Mouse (Mus musculus): ENCODE results near the gene Mta2. TPM values are rescaled to one million over a fixed set of nuclear protein-coding genes. Genes with fewer than 3 reads are reported as not detected.

Mta2 gene
- polyA plus RNA-seq, 1 experiment from 2014 or later: 106 TPM

DNA sequence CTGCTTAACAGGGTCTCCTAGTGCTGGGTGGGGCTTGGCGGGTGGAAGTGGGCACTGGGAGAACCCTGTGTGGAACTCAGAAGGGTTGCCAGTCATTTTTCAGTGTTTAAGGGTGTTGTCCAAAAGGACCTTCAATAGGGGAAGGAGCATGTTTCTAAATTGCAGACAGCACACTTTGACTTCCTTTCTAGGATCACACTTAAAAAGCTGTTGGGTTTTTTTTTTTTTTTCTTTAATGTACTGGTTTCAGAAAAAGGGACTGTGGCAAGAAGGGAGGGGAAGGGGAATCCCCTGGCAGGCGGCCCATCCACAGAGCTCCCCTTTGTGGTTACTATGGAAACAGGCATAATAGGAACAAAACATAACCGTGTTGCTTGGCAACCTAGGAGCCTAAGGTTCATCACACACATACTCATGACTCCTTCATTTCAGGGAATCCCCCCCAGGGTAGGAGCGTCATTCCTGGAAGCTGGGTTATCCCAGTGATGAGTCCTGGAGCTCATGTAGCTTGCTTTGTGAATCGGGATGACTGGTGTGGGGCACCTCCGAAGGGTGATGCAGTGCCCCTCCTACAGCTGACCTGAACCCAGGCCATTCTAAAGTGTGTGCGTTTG lies 42.7 kb downstream of the Mta2 start:
- no peak for ATAC-seq (ENCODE audit: insufficient number of reproducible peaks, low FRiP score)
- Histone ChIP-seq H3K27me3 (replicated peaks) (no peaks in the 10 kb centered on the region), H3K36me3 (peaks cover 16% of the 10 kb centered on the region), H3K4me2 (peak overlapping the region; percentile 22; the same call in 1 of the 2 replicates), H3K9ac (no peak overlapping the region; the same call in 1 of the 2 replicates), H3K27ac (ENCODE audit: poor library complexity, severe bottlenecking) (peak overlapping the region; percentile 22; the same call in 1 of the 2 replicates), H3K4me3 (no peak overlapping the region), H3K4me1 (replicated peaks) (peaks cover 89% of the 10 kb centered on the region), H3K9me3 (replicated peaks) (no peaks in the 10 kb centered on the region)
- WGBS: 22% methylated on average over 7 of the region's 7 CpGs

DNA sequence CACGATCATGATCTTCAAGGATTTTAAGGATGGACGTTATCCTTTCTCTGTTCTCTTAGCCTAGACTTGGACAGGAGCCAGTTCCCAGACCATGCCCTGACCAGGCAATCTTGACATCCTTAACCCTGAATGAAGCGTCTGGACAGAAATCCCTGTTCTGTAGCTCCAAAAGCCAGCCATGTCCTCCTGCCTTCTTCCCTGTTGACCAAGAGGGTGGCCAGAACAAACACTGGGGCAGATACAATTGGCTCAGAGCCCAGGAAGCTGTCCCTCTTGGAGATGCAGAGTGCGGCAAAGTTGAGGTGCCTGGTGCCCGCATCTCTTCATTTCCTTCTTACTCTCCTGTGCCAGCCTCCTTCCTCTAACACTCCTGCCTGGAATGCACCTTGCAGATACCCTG lies 44.2 kb downstream of the Mta2 start:
- H3K4me1 ChIP-seq (replicated peaks): peaks cover 83% of the 10 kb centered on the region
- H3K27me3 ChIP-seq (replicated peaks): no peaks in the 10 kb centered on the region
- WGBS: 47% methylated on average over 5 of the region's 5 CpGs
- ATAC-seq (ENCODE audit: insufficient number of reproducible peaks, low FRiP score): no peak
- no peak overlapping the region for H3K27ac ChIP-seq (ENCODE audit: poor library complexity, severe bottlenecking)
- no peak overlapping the region for H3K4me2 ChIP-seq
- H3K4me3 ChIP-seq: no peak overlapping the region
- no peak overlapping the region for H3K9ac ChIP-seq
- H3K36me3 ChIP-seq: peaks cover 2% of the 10 kb centered on the region
- no peaks in the 10 kb centered on the region for H3K9me3 ChIP-seq (replicated peaks)

DNA sequence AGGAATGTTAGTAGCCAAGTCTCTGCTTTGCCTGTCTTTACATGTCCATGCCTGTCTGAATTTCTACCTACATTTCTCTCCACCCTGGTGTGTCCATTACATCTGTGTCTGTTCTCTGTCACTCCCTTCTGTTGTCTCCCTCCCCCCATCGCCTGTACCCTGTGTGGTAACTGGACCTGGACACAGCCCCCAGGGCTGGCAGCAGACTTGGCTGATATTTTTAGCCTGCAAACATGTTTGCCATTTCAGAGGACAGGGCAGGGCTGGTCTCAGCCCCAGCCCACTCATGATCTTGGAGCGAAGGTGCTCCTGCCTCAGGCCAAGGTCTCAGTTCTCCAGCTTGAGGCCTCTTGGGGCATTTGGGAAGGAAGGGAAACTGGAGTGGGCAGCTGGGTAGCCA lies 46.1 kb downstream of the Mta2 start:
- H3K9me3 ChIP-seq (replicated peaks): no peaks in the 10 kb centered on the region
- H3K9ac ChIP-seq: no peak overlapping the region; the same call in 1 of the 2 replicates
- 20% methylated on average over 2 of the region's 2 CpGs for WGBS
- ATAC-seq (ENCODE audit: insufficient number of reproducible peaks, low FRiP score): peak; percentile 15; the same call in 1 of the 2 replicates
- no peaks in the 10 kb centered on the region for H3K36me3 ChIP-seq
- H3K4me3 ChIP-seq: no peak overlapping the region
- peak overlapping the region; percentile 95 for H3K27ac ChIP-seq (ENCODE audit: poor library complexity, severe bottlenecking)
- H3K4me2 ChIP-seq: peak overlapping the region; percentile 71
- no peaks in the 10 kb centered on the region for H3K27me3 ChIP-seq (replicated peaks)
- H3K4me1 ChIP-seq (replicated peaks): peaks cover 84% of the 10 kb centered on the region

DNA sequence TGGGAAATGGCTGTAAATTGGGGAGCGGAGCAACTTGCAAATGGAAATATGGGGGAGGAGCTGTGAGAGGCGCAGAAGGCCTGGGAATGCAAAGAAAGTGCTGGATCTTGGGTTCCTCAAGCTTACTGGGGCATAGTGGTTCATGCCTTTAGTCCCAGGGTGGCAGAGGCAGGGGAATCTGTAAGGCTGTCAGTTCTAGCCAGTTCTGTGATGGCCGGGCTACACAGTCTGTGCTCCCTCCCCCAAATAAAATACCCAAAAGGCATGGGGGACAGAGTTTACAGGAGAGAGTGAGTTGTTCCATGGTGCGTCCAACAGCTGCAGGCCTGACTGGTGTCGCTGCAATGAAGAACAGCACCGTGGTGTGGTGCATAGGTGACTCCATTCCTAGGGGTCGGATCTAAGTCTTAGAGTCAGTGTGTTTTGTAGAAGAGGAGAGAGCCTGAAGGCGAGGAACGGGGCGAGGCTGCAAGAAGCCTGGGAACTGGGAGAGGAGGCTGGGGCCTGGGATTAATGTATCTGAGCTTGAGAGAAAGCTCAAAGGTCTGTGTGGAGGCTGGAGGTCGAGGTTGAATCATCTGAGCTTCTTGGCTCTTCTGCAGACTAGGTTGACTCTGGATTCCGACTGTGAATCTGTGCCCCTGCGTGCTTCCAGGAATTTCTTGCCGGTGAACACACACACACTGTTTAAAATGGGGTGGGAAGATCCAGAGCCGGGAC lies 46.8 kb downstream of the Mta2 start:
- 19% methylated on average over 15 of the region's 15 CpGs for WGBS
- H3K36me3 ChIP-seq: no peaks in the 10 kb centered on the region
- peak overlapping the region; percentile 97 for H3K9ac ChIP-seq
- peaks cover 84% of the 10 kb centered on the region for H3K4me1 ChIP-seq (replicated peaks)
- H3K27me3 ChIP-seq (replicated peaks): no peaks in the 10 kb centered on the region
- H3K27ac ChIP-seq (ENCODE audit: poor library complexity, severe bottlenecking): peak overlapping the region; percentile 95
- peak overlapping the region; percentile 71 for H3K4me2 ChIP-seq
- peak overlapping the region; percentile 90 for H3K4me3 ChIP-seq
- H3K9me3 ChIP-seq (replicated peaks): no peaks in the 10 kb centered on the region
- ATAC-seq (ENCODE audit: insufficient number of reproducible peaks, low FRiP score): no peak

DNA sequence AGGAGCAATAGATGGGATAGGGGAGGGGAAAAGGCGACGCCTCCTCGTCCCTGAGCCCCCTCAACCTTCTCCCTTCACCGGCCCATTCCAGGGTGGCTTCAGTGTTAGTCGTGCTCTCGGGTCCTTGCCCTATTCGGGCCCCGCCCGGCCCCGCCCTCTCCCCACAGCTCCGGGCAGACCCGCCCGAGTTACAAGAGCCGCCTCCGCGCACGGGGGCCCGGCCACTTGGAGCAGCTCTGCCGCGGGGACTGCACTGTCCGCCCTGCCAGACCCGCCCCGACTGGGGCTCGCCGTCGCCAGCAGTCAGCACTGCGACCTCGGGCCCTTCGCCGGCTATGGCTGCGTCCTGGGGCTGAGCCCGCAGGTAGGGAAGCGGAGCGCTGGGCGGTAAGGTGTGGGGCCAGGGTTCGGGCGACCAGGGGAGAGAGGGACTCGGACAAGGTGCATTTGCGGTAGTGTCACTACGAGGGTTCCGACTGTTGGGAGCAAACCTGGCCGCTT lies 47.4 kb downstream of the Mta2 start, which contains the start of gene Ahnak:
Ahnak (plus strand) TSS at position 219 of the 501 bp plus-strand sequence.
- Histone ChIP-seq H3K27ac (ENCODE audit: poor library complexity, severe bottlenecking) (peak within 1 kb of the TSS; percentile 95), H3K36me3 (no peaks in the 10 kb centered on the region), H3K9ac (peak within 1 kb of the TSS; percentile 97), H3K27me3 (replicated peaks) (no peaks in the 10 kb centered on the region), H3K4me2 (peak within 1 kb of the TSS; percentile 71), H3K9me3 (replicated peaks) (no peaks in the 10 kb centered on the region), H3K4me3 (peak within 1 kb of the TSS; percentile 90), H3K4me1 (replicated peaks) (peaks cover 80% of the 10 kb centered on the region)
- WGBS: under 1% methylated on average over 37 of the region's 42 CpGs
- peak; percentile 75 for ATAC-seq (ENCODE audit: insufficient number of reproducible peaks, low FRiP score)

DNA sequence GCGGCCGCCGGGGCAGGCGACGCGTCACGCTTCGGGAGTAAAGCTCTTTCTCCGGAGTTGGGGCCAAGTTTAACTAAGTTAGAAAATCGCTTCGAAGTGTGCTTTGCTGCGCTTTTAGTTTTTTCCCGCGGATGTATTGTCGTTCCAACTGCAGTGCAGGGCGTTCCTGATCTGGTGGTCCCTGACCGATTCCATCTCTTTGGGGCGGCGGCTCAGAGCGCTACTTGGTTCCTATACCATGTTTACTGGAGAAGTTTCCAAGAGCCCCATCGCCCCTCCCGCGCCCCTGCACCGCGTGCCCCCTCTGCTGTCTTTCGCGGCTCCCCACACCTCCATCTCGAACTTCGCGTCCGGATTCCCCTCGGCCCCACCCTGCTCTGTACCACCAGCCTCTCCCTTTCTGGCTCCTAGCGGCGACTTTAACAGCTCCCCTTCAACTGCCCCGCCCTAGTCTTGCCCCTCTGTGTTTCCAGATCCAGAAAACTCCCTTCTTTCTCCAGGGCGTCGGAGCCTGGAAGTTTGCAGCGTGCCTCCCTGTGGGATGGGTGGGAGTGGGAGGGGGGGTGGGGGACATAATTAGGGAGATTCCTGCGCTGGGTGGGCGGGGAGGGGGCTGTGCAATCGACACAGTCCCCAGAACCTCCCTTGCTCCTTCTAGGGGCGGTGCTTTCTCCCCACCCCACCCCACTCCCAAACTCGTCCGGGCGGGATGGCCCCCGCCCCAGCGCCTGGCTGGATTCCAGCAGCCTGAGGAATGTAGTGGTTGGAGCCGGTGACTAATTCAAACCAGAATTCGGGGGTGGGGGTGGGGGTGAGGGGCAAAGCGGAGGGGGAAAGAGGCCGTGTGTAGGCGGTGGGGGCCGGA lies 48.1 kb downstream of the Mta2 start:
- Histone ChIP-seq H3K4me2 (peak overlapping the region; percentile 71), H3K4me1 (replicated peaks) (peaks cover 79% of the 10 kb centered on the region), H3K9ac (peak overlapping the region; percentile 97), H3K9me3 (replicated peaks) (no peaks in the 10 kb centered on the region), H3K36me3 (no peaks in the 10 kb centered on the region), H3K27ac (ENCODE audit: poor library complexity, severe bottlenecking) (peak overlapping the region; percentile 95), H3K27me3 (replicated peaks) (no peaks in the 10 kb centered on the region), H3K4me3 (peak overlapping the region; percentile 90)
- ATAC-seq (ENCODE audit: insufficient number of reproducible peaks, low FRiP score): peak; percentile 74
- WGBS: under 1% methylated on average over 53 of the region's 53 CpGs

DNA sequence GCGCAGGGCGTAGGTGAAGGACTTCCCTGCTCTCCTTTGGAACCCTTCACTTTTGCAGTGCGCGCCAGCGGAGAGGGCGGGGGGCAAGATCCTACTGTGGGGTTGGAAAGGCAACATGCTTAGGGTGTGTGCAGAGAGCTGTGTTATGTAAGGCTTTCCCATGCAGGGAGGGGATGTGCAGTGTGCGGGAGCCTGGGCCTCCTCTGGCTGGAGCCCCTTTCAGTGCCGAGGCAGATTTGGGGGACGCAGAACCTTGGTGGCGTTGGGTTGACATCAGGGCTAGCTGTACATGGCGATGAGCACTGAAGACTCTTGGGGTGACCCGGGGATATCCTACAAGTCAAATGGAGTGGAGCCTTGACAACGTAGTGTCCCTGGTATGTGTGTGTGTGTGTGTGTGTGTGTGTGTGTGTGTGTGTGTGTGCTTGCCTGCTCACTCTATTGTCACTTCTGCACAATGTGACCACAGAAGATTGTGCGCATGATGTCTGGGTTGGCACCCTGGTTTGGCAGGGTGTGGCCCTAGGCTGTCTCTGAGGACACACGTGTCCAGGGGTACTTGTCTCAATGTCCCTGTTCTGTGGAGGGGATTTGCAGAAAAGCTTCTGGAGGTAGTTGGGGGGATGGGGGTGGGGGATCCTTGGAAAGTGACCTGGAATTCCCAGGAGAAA lies 48.9 kb downstream of the Mta2 start:
- Histone ChIP-seq H3K9ac (peak overlapping the region; percentile 97), H3K4me1 (replicated peaks) (peaks cover 79% of the 10 kb centered on the region), H3K27me3 (replicated peaks) (no peaks in the 10 kb centered on the region), H3K36me3 (no peaks in the 10 kb centered on the region), H3K9me3 (replicated peaks) (no peaks in the 10 kb centered on the region), H3K4me2 (peak overlapping the region; percentile 71), H3K4me3 (peak overlapping the region; percentile 90), H3K27ac (ENCODE audit: poor library complexity, severe bottlenecking) (peak overlapping the region; percentile 95)
- WGBS: 11% methylated on average over 15 of the region's 15 CpGs
- ATAC-seq (ENCODE audit: insufficient number of reproducible peaks, low FRiP score): peak; percentile 38

DNA sequence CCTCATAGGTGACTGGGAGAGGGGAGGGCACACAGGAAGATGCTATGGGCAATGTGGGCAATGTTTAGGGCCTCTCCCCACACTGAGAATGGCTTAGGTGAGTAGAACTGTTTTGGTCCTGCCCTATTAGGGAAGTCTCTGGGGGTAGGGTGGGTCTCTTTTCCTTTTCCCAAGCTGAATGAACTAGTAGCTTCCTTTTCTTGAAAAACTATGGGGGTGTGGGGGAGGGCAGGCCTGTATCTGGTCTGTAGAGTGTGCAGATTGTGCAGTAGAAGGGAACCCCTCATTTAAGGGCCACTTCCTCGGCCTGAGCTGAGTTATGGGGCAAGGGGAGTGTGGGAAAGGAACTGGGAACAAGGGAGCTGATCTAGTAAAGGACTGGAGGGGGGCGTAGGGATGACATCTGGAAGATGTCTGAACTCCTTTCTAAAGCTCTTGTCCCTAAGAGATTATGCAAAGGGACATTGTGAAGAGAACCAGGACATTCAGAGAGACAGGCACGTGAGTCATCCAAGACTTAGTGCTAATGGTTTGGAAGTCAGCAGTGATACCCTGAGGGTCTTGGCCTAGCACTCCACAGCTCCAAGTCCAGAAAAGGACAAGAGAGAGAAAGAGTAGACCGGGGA lies 49.7 kb downstream of the Mta2 start:
- Histone ChIP-seq H3K4me3 (peak overlapping the region; percentile 90), H3K27ac (ENCODE audit: poor library complexity, severe bottlenecking) (peak overlapping the region; percentile 95), H3K9me3 (replicated peaks) (no peaks in the 10 kb centered on the region), H3K36me3 (no peaks in the 10 kb centered on the region), H3K27me3 (replicated peaks) (no peaks in the 10 kb centered on the region), H3K4me2 (peak overlapping the region; percentile 71), H3K9ac (peak overlapping the region; percentile 97), H3K4me1 (replicated peaks) (peaks cover 78% of the 10 kb centered on the region)
- WGBS: 39% methylated on average over 4 of the region's 4 CpGs
- ATAC-seq (ENCODE audit: insufficient number of reproducible peaks, low FRiP score): no peak

DNA sequence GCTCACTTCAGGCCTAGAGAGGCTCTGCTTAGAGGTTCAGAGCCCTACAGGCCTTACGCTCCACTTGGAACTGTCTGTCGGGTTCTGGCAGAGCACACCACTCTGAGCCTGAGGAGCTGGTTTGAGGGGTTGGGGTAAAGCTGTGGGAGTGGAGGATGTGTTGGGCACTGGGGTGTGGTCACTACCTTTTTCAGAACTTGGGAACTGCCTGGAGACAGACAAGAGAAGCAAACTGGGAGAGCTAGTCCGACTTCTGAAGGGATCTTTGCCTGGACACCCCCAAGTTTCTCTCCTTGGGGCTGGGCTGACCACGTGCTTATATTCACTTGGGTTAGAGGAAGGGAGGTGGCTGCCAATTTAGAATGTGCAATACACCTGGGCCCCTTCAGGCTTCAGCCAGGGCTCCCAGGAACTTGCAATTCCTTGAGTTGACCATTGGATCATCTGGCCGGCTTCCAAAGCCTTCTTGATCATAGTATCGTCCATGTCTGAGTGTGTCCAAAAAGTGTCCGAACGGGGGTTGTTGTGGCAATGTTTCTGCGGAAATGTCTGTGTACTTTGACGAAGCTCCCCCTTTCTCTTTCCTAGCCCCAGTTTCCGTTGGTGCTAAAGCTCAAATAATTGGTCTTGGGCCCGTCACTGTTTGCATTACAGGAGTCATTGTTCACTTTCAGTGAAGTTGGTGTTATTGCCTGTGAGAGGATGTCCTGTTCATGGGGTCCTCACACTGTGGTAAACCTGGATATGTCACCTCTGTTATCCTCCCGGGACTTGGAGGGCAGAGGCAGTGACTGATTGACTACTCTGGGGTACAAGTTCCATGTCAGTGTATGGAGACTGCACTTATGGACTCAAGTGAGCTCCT lies 50.4 kb downstream of the Mta2 start:
- Histone ChIP-seq H3K36me3 (no peaks in the 10 kb centered on the region), H3K27ac (ENCODE audit: poor library complexity, severe bottlenecking) (peak overlapping the region; percentile 95), H3K4me3 (peak overlapping the region; percentile 90), H3K4me2 (peak overlapping the region; percentile 71), H3K9me3 (replicated peaks) (no peaks in the 10 kb centered on the region), H3K9ac (peak overlapping the region; percentile 97), H3K4me1 (replicated peaks) (peaks cover 80% of the 10 kb centered on the region), H3K27me3 (replicated peaks) (no peaks in the 10 kb centered on the region)
- 66% methylated on average over 13 of the region's 13 CpGs for WGBS
- no peak for ATAC-seq (ENCODE audit: insufficient number of reproducible peaks, low FRiP score)

All from heart, embryonic 12.5 days (tissue).